Mouse (Mus musculus) mature B cell (primary cell): Measurements from ENCODE around the gene Ppfia3.
"Not testable (repeated sequence)": the region's sequence is repeated elsewhere in the genome, so short reads cannot be mapped to it uniquely, and the experiment has no call there.

ENCODE experiments used
- in situ Hi-C: fragments of 300-500 bp; cut with MboI; formaldehyde crosslinking; loops from 2 replicates; pipeline ENCODE4 v1.14.3; 2019

The Ppfia3 gene

DNA sequence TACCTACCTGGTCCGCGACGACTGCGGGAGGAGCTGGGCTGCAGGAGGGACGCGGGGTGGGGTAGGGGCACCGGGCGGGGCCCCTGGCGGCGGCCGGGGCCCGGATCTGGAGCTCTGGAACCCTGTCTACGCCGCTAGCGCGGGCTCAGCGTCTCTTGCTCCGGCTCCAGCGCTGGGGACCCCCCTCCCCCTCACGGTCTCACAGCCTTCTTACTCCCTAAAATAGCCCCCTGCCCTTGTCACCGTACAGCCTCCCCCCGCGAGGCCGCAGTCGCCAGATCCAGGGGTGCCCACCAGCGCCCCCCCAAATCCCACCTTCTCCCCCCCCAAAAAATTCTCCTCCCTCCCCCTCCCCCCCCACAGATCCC lies at the start of gene Ppfia3:
Ppfia3 (minus strand) TSS at position 368 of the 368 bp plus-strand sequence.
- in situ Hi-C loops = no loop called here

DNA sequence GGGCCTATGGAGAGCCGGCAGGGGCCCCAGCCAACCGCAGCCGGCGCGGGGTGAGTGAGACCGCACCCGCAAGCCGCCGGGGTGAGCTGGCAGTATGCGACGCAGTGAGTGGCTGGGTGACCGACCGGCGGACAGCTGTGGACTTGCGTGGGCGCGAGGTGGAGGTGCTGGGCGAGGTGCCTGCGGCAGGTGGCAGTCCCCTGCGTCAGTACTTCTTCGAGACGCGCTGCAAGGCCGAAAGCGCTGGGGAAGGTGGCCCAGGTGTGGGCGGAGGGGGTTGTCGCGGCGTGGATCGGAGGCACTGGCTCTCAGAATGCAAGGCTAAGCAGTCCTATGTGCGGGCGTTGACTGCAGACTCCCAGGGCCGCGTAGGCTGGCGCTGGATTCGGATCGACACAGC lies 48.8 kb upstream of the Ppfia3 start:
- in situ Hi-C loops = no loop called here

DNA sequence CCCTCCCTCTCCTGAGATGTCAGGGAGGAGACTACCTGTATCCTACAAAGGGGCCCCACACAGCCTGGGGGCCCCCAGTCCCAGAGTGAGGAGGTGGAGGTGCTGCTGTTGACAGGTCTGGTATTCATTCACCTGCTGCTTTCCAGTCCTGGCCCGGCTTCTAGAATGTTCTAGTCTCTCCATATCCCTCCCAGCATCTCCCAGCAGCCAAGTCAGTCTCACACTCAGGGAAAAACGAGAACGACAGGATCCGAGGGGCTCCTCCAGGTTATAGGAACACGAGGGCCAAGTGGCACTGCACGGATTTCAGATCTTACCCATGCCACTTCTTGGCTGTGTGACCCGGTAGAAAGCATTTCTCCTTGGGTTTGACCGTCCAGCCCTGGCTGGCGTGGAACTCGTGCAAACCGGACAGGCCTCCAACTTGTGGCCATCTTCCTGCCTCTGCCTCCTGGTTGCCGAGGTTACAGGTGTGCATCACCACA lies 48.0 kb upstream of the Ppfia3 start:
- in situ Hi-C loops = no loop called here

DNA sequence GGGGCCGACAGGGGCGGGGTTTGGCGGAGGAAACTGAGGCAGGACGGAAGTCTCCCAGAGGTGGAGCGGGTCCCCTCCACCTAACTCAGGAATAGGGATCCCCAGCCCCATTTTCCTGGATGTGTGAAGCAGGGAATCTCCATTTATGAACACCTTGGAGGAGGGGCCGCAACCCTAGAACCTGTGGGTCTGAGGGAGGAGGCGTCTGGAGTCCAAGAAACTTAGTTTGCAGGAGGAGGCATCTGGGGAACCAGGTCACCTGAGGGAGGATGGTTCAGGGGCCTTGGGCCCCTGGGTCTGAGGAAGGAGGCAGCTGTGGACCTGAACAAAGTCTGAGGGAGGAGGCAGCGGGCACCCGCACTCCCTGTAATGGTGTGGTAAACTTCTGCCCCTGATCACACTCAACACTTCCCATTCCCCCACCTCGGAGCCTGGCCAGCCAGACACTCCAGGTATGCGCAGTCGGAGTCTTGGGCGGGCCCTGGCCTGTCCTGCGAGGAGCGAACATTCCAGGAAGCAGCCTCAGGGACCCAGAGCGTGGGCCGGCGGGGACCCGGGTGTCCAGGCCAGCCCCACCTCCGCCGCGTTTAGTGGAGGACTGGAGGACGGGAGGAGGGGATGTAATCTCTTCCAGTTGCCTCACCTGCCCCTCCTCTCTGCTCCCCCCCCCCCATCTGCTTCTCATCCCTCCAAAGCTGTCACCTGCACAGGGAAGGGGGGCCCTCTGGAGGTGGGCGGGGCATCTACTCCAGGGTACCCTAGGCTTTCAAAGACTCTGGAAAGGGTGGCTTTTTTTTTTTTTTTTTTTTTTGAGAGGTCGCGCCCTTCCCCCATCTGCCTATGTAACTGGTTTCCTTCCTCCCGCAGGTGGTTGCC lies 47.3 kb upstream of the Ppfia3 start:
- in situ Hi-C loops = no loop called here

DNA sequence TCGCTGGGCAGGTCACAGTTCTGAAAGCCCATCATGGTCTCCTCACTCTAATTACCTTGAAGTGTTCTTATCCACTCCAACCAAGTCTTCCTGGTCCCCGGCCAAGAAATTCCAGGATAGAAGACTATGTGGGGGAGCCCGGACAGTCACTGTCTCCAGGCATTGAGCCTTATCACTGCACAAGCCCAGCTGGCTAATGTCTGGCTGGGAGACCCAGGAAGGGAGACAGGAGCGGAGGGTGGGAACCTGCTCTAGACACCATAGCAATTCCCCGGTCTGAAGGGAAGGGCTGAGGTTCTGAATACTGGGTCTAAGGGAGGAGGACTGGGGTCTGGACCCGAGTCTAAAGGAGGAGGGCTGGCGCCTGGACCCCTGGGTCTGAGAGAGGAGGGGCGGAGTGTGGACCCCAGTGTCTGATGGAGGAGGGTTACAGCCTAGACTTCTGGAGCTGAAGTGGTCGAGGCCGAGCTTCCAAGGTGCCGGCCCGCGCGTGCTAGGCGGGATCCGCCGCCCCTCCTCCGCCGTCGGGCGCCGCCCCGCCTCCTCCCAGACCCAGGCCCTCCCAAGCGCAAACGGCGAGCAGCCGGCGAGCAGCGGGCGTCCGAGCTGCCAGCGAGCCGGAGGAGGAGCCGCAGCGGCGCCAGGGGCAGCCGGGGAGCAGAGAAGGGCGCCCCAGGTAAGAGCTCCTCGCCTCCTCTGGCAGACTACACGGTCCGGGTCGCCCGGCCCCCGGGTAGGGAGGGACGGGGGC lies 46.5 kb upstream of the Ppfia3 start, which contains the start of gene Ntf5:
Ntf5 (plus strand) TSS at position 583 of the 751 bp plus-strand sequence.
- in situ Hi-C loops = no loop called here

DNA sequence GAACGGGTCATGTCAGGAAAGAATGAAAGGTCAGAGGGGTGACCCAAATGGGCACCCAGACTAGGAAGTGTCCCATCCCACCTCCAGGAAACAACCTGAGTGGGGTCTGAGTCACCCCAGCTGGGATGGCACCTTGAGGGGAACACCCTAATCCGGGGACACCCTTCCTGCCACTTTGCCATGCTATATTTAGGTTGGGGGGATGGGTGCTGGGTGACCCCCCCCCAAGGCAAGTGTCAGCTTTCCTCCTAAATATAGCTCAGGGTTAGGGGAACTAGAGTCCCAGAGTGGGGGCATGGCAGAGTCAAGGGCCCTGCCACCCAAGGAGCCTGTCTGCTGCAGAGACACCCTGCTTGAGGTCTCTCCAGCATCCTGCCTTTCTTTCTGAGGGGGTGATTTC lies 45.6 kb upstream of the Ppfia3 start:
- in situ Hi-C loops = no loop called here

DNA sequence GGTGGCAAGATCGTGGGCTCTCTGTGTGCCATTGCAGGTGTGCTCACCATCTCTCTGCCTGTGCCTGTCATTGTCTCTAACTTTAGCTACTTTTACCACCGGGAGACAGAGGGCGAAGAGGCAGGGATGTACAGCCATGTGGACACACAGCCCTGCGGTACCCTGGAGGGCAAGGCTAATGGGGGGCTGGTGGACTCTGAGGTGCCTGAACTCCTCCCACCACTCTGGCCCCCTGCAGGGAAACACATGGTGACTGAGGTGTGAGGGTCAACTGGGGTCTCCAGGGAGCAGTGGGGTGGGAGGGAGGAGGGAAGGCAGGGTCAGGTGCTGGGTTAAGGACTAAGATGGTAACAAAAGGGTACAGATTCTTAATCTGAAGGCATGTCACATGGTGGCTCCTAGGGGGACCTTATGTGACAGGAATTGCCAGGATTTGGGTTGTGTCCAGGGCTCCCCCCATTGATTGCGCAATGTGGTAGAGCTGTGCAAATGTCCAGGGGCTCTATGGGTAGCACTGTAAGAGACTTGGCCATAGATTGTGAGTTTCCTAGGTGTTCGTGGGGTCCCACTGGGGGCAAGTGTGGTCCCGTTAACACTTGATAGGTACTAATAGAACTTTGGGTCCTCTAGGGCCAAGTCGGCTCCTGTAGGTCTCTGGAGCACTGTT lies 42.8 kb upstream of the Ppfia3 start:
- in situ Hi-C loops = no loop called here

DNA sequence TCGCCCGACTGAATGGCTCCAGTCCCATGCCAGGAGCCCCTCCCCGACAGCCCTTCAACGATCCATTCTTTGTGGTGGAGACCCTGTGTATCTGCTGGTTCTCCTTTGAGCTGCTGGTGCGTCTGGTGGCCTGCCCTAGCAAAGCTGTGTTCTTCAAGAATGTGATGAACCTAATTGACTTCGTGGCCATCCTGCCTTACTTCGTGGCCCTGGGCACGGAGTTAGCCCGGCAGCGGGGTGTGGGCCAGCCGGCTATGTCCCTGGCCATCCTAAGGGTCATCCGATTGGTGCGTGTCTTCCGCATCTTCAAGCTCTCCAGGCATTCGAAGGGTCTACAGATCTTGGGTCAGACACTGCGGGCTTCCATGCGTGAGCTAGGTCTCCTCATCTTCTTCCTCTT lies 42.1 kb upstream of the Ppfia3 start:
- in situ Hi-C loops = no loop called here

DNA sequence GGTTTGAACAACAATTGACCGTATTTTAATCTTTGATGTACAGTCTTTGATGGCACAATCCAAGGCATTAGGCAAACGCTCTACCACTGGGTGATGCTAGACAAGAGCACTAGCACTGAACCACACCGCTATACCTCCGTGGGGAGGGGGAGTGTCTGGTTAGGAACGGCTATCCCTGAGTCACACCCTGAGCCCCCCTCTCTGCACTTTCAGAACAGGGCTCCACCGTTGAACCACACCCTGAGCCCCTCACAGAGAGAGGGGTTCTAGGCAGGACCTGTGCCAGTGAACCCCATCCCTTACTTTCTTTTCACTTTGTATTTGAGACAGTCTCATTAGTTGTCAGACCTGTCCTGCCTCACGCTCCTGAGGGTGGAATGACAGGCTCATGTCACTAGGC lies 41.5 kb upstream of the Ppfia3 start:
- in situ Hi-C loops = no loop called here

DNA sequence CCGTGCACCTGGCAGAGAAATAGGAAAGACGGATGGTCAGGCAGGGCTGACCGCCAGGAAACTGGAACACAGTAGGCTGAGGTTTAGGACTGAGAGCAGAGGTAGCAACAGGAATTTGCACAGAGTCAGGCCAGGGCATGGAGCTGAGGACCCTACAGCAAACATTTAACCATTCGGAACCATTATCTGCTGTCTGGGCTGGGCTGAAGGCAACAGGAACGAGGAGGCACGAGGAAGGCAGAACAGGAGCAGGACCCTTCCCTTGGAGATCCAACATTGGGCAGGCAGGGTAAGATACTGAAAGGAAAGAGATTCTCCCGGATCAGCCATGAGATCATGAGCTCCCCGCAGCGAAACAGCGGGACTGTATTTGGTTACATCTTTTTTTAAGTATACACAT lies 41.0 kb upstream of the Ppfia3 start:
- in situ Hi-C loops = no loop called here

DNA sequence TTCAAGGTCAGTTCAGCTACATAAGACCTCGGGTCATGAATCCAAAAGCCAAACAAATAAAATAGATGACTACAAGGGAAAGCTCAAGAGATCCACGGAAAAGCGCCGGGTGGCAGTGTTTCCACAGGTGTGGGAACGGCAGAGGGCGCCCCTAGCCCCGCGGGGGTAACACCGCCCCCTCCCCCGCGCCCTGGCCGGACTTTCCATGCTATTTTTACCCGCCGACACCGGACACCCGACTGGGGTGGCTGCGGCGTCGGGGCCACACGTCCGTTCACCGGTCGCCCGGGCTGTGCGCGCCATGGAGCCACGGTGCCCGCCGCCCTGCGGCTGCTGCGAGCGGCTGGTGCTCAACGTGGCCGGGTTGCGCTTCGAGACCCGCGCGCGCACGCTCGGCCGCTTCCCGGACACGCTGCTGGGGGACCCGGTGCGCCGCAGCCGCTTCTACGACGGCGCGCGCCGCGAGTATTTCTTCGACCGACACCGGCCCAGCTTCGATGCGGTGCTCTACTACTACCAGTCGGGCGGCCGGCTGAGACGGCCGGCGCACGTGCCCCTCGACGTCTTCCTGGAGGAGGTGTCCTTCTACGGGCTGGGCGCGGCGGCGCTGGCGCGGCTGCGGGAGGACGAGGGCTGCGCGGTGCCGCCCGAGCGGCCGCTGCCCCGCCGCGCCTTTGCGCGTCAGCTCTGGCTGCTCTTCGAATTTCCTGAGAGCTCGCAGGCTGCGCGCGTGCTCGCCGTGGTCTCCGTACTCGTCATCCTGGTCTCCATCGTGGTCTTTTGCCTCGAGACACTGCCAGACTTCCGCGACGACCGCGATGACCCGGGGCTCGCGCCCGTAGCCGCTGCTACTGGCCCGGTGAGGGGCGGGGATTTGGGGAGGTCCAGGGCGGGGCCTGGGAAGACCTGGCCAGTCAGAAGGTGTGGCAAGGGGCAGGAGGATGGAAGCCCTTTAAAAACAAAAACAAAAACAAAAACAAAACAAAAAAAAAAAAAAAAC lies 39.6 kb upstream of the Ppfia3 start:
- in situ Hi-C loops = no loop called here

DNA sequence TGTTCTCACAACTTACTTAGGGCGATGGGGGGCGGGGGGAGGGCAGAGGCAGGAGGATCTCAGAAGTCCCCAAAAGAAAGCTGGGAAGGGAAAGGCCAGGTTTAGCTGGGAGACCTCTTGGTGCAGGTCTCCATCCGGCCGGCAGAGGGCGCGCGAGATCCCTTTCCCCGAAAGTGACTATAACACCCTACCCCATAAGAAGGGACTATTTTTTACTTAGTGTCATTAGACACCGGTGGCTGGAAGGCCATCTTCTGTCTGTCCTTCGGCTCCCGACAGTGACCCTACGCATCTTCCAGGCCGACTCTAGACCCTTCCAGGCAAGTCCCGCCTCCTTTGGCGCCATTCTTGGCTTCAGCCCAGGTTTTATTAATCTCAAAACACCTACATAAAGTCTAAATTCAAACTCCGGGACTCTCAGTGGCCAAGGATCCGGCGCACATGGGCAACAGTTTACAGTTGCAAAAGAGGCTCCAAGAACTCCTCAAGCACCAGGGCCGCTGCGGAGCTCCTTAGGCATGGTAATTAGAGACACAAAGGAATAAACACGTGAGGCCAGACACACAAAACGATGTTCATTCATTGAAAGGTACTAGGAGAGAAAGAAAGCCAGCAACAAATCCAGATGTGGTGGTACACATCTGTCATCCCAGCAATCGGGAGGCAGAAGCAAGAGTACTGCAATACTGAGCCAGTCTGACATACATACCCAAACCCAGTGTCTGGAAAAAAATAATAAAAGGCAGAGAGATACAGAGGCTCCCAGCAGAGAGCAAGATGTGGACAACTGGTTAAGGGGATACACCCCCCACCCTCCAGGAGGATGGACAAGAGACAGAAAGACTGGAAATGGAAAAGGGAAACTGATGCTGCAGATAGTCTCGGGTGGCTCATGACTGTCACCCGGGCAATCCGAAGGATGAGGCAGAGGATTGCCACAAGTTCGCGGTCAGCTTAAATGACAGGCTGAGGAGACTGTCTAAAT lies 38.6 kb upstream of the Ppfia3 start, which contains the start of gene Kcna7:
Kcna7 (plus strand) TSS at position 563 of the 985 bp plus-strand sequence.
- in situ Hi-C loops = no loop called here

DNA sequence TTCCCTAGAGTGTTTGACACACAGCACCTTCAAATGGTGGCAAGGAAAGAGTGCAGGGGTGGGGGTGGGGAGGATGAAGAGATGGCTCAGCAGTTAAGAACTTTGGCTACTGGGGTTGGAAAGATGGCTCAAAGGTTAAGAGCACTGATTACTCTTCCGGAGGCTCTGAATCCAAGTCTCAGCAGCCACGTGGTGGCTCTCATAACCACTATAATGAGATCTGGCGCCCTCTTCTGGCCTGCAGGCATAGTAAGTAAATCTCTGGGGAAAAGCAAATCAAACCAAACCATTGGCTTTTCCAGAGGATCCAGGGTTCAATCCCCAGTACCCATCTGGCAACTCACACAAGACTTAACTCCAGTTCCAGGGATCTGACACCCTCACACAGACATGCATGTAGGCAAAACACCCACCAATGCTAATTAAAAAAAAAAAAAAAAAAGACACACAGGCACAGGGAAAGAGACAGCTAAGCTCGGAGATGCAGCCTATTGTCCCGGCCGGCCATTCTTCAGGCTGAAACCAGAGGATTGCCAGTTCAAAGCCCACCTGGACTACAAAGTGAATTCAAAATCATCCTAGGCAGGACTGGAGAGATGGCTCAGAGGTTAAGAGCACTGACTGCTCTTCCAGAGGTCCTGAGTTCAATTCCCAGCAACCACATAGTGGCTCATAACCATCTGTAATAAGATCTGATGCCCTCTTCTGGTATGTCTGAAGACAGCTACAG lies 36.9 kb upstream of the Ppfia3 start:
- in situ Hi-C loops = no loop called here

DNA sequence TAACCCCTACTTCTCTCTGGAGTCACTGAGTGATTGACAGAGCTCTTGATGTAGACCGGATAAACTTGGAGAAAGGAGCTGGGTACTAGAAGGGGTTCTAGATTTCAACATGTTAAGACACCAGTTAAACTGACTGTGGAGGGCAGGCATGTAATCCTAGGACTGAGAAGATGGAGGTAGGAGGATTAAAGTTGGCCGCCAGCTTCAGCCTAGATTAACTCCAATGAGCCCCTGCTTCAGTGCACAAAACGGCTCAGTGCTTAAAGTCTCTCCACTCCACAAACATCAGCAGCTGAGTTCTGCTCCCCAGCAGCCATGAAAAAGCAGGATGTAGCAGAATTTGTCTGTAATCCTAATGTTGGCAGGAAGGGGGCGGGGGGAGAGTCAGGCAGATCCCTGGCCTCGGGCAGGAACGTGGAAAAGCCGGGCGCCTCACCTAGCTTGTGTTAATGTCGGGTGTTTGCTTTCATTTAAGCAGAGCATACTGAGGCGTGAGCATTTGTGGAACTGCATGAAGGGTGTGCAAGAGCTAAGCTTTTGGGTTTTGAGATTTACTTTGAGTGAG lies 34.8 kb upstream of the Ppfia3 start:
- in situ Hi-C loops = no loop called here

DNA sequence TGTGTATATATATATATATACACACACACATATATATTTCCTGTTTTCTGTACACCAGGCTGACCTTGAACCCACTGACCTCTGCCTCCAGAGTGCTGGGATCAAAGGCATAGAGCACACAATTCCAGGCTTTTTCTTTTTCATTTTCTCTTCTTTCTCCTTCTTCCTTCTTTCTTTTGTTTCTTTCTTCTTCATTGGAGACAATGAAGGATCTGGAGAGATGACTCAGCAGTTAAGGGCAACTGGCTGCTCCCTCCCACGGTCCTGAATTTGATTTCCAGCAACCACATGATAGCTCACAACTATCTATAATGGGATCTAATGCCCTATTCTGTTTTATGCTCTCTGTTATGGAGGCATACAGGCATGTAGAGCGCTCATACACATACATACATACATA lies 30.0 kb upstream of the Ppfia3 start:
- in situ Hi-C loops = no loop called here

DNA sequence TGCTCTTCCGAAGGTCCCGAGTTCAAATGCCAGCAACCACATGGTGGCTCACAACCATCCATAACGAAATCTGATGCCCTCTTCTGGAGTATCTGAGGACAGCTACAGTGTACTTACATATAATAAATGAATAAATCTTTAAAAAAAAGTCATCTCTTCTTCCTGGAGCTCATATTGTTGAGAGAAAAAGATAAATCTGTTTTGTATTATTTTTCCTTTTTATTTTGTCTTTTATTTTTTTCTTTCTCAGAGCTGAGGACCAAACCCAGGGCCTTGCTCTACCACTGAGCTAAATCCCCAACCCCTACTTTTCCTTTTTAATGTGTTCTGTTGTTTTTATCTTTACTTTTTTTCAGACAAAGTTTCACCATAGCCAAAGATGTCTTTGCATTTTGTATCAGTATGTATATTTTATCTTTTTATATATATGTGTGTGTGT lies 29.5 kb upstream of the Ppfia3 start:
- in situ Hi-C loops = not testable (repeated sequence)

DNA sequence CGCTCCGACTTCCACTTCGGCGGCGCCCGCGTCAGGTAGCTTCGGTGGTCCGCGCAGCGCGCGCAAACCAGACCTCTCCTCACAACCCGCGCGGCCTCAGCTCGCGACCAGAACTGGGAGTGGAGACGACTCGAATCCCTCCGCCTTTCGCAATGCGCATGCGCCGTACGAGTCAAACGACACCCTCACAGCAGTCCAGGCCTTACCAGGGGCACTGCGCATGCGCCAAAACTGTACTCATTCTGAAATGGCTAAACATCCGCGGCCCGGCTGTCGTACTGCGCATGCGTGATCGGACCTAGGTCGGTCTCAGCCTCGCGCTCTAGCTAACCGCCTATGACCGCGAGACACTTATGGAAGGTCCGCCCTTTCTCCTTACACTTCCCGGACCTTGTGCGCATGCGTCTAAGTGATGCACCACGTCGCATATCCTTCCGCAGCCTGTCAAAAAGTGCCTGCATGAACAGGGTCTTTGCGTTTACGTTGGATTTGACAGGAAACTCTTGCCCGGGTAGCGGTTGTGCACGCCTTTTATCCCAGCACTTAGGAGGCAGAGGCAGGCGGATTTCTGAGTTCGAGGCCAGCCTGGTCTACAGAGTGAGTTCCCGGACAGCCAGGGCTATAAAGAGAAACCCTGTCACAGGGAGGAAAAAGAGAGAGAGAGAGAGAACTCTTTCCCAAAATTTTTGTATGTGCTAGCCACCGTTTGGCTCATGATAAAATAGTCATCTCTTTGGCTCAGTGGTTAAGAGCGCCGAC lies 28.9 kb upstream of the Ppfia3 start, which contains the start of gene Snrnp70:
Snrnp70 (minus strand) TSS at position 165 of the 759 bp plus-strand sequence.
- in situ Hi-C loops = no loop called here

DNA sequence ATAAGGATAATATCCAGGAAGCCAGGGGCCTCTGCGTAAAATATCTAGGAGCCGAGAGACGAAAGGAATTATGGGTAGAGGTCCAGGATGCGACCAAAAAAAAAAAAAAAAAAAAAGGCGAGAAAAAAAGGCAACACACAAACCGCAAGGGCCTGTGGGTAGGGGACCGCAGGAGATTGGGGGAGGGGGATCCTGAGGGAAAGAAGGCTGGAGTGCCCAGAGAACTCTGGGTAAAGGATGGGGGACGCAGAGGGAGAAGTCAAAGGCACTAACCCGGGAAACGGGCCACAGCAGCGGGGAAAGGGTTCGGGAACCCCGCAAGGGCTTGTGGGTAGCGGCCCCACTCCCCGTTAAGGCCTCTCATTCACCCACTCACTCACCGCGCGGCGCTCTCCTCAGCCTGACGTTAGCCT lies 28.3 kb upstream of the Ppfia3 start:
- in situ Hi-C loops = no loop called here
